Mouse (Mus musculus) mature B cell (primary cell): ENCODE results near the gene Insl3.
"Not testable (repeated sequence)": the region's sequence is repeated elsewhere in the genome, so short reads cannot be mapped to it uniquely, and the experiment has no call there.

Source experiments
- in situ Hi-C: fragments of 300-500 bp; cut with MboI; formaldehyde crosslinking; loops from 2 replicates; pipeline ENCODE4 v1.14.3; 2019

Insl3 gene

DNA sequence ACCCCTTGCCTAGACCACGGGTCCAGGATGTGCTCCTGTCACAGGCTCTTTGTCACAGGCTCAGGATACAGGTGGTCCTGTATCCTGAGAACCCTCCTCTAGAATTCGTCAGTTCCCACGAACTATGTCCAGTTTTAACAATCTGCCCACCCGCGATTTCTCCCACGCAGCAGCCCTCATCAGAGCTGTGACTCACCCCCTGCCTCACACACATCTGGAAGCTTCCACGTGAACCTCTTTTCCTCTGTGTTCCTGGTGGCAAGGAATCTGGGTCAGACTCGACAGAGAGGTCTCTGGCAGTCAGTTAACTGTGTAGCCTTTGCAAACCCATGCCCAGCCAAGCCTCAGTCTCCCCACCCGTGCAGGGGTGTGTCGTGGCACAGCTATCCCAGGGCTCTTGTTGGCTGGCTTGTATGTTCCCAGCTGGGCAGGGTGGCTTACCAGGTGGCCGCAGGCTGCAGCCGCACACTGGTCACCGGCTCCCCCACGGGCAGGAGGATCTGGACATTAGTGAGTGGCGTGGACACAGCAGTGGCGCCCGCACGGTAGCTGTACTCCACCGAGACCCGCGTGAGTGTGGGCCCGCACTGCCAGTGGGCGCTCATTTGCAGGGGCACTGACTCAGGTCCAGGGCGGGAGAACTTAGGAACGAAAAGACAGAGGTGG lies 20.3 kb downstream of the Insl3 start:
- in situ Hi-C loops: loop anchor here (25.0 kb wide), 1 partner anchor 572 kb away; no protein-coding TSS in a partner anchor

DNA sequence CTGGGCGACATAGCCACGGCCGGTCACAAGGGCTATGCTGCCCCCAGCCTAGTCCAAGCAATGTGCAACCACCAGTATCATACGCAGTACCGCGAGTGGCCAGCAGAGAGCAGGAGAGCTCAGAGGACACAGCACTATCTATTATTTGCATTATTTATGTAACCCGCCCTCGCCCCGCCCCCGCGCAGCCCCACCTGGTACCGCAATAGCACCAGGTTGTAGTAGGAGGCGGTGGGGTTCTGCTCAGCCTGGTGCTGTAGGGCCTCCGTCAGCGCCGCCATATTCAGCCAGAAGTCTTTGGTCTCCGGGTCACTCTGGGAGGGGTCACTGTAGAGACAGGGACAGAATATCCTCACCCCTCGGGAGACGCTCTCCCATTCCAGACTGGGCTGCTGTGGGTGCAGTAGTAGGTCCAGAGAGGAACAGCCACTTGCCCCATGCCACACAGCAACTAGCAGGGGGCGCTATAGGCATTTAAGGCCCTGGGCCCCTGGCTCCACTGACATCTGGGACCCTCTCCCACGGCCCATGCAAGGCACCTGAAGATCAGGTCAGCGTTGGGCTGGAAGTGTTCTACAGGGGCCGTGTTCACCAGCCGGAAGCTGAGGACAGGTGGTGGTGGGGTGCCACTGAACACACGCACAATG lies 20.9 kb downstream of the Insl3 start:
- in situ Hi-C loops: loop anchor here (25.0 kb wide), 1 partner anchor 573 kb away; no protein-coding TSS in a partner anchor

DNA sequence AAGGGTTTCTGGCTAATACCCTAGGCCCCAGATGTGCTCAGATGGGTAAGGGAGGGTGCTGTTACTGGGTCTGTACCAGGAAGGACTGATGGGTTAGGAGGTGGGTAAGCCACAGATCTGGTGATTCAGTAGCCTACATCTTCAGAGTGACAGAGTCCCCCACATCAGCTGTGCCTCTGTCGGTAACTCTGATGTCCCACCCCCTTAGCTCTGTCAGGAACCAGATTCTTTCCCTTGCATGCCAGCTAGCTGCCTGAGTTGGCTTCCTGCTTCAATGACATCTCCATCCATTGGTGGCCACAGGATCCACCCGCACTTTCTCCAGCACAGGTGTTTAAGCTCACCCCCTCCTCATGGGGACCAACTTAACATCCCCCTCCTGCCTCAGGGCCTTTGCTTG lies 22.6 kb downstream of the Insl3 start:
- in situ Hi-C loops: loop anchor here (25.0 kb wide), 1 partner anchor 574 kb away; no protein-coding TSS in a partner anchor

DNA sequence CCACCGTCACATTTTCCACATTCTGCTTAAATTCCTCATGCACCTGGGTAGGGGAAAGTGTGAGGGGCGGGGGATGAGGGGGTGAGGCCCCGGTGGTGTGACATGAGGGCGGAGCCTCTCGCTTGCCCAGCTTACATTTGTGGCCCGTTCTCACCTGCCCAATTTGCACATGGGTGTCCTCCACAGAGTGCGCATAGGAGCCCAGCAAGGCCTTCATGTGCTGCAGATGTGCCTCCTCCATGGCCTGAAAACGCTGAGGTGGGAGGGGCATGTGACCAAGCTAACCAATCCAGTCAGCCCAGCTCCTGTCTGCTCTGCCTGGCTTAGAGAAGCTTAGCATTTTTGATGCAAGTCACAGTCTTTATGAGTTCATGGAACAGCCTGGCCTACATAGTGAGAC lies 26.5 kb downstream of the Insl3 start:
- in situ Hi-C loops: loop anchor here (25.0 kb wide), 1 partner anchor 578 kb away; no protein-coding TSS in a partner anchor

DNA sequence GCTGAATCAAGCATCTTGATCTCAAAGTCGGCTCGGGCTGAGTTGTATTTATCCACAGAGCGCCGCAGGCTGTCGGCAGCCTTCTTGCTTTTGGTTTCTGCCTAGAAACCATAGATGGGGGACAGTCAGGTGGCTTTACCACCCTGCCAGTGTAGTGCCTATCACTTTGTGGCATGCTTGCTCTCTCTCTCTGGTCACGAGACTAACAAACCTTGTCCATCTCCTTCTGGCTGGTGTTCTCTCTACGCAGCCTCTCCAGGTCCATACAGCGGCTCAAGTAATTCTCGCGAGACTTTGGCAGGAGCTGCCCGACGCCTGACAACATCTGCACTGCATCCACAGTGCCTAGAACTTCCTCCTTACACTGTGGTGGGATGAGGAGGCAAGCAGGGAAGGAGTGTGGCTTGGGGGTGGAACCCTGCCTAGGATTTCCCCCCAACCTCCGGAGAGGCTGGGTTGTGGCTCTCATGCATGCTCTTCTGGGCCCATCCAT lies 27.6 kb downstream of the Insl3 start:
- in situ Hi-C loops: loop anchor here (25.0 kb wide), 1 partner anchor 579 kb away; no protein-coding TSS in a partner anchor

DNA sequence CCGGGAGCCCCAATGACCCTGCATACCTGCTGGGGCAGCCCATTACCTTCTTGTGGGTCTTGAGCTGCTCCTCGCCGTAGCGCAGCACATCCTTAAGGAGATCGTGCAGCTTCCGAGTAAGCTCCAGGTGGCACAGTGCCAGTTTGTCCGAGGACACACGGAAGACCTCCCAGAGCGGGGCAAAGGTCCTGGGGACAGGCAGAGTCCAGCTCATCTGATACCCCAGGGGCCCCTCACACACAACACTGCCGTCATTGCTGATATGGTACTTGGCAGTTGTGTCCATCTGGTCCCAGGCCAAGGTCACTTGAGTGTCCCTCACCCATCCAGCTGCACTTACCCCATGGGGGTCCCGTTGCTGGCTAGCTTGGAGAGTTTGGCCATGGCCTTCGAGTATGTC lies 28.1 kb downstream of the Insl3 start:
- in situ Hi-C loops: loop anchor here (25.0 kb wide), 1 partner anchor 580 kb away; no protein-coding TSS in a partner anchor

DNA sequence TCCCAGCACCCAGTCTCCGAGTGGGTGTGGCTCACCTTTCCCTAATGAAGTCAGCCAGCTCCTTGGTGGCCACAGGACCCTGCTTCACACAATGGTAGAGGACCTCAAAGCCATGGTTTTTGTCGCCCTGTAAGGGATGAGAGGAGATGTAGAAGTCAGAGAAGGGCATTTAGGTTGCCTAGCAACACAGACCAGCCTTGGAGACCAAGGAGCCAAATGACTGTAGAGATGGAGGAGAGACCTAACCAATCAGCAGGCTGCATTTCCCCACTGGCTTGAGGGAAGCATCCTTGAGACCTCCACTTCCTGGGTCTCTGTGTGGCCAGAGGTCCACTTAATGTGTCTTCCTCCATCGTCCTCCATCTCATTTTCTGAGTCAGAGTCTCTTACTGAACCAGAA lies 29.2 kb downstream of the Insl3 start:
- in situ Hi-C loops: loop anchor here (25.0 kb wide), 1 partner anchor 581 kb away; no protein-coding TSS in a partner anchor

DNA sequence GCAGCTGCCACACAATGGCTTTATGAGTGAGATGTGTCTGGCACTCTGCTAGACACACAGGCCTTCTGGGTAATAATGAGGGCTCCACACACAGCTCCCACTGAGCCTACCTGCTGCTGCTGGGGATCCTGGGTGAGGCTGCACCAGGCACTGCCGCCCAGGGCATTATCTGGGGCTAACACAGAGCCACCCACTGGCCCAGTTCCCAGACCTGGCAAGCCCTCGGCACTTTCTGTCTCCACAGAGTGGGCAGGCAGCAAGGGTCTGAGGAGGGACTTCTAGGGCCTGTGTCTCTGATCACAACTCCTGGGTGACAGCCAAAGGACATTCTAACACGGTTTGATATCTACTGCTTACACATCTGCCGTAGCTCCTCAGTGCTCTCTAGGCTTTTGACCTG lies 30.2 kb downstream of the Insl3 start:
- in situ Hi-C loops: loop anchor here (25.0 kb wide), 1 partner anchor 582 kb away; no protein-coding TSS in a partner anchor

DNA sequence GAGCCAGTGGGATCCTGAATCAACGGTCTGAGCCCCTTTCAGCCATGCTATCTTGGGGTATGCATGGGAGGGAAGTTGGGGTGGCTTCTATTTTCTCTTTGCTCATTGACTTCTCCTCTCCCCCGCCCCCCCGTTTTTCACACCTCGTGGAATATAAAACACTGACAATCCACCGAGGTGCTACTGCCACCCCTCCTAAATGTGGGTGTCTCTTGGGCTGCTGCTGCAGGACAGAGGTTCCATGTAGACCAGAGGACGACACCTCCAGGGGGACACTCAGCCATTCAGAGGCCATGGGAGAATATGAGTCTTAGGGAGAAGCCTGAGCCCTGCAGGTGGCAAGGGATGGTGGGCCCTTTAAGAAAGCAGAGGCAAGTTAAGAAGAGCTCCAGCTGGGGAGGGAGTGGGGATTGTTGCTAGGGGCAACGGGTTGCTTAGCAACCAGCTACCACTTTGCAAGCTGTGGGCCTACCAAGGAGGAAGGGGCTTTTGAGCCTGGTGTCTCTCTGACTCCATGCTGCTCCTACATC lies 31.0 kb downstream of the Insl3 start:
- in situ Hi-C loops: loop anchor here (25.0 kb wide), 1 partner anchor 583 kb away; no protein-coding TSS in a partner anchor

DNA sequence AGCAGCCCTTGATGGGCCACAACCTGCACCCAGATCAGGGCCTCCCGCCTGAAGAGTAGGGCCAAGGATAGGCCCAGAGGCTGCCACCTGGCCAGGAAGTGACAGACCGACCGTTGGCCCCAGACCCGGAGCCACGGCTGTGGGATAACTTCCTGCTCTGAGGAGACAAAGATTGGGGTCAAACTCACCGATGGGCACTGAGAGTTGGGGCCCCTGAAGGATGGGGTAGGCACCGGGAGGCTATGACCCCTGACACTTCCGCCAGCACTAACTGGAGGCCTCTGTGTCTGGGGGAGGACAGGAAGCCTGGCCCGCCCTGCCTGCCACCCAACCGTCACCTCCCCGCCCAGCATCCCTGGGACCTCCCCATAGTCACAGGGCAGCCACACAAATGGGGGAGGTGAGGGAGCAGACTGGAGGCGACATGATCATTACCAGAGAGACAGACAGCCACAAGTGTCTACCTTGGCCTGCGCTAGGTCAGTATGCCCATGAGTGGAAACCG lies 34.1 kb downstream of the Insl3 start:
- in situ Hi-C loops: loop anchor here (25.0 kb wide), 1 partner anchor 586 kb away; no protein-coding TSS in a partner anchor

DNA sequence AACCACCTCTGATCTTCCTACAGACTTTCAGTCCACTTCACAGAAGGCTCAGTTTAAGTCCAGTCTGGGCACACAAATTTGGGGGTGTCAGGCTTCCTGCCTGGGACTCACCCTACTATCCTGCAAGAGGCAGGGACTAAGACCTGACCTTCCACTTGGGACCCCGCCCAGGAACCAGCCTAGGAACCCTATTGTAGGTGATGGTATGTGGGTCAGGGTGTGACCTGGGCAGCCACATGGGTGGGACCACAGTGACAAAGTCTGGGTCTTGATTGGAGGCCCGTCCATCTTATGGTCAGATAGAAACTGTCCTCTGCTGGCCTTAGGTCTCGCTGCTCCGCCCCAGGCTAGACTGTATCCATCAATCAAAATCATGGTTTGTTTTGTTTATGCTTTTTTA lies 35.4 kb downstream of the Insl3 start:
- in situ Hi-C loops: loop anchor here (25.0 kb wide), 1 partner anchor 587 kb away; no protein-coding TSS in a partner anchor

DNA sequence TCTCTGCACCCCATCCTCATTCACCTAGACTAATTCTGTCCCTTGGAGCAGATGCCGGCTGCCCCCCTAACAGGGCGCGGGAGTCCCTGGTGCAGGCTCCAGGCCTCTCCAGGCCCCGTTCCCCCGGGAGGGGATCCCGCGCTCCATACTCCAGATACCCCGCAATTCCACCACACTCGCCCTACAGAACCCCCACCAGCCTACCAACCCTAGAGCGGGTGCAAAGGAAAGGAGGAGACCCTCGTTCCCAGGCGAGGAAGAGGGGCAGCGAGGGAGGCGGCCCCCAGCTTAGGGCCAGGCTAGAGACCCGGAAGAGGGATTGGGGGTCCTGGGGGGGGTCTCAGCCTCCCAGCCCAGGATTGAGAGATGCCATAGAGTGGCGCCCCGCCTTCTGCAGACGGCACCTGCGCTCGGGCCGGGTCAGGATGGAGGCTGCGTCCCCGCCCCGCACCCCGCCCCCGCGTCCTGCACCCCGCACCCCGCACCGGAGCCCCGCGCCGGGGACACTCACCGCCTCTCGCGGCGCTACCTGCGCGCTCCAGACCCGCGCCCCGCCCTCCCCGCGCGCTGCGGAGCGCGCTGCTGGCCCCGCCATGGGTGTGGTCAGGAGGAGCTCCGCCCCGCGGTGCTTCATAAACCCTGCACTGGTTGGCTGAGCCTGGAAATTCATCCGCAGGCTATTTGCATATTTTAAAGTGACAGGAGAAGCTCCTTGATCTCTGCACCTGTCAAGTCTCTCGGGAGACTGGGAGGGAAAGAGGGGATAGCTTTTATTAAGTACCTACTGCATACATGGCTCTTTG lies 36.3 kb downstream of the Insl3 start, which contains the start of gene Fcho1:
Fcho1 (minus strand) TSS at position 595 of the 803 bp plus-strand sequence.
- in situ Hi-C loops: no loop called here

DNA sequence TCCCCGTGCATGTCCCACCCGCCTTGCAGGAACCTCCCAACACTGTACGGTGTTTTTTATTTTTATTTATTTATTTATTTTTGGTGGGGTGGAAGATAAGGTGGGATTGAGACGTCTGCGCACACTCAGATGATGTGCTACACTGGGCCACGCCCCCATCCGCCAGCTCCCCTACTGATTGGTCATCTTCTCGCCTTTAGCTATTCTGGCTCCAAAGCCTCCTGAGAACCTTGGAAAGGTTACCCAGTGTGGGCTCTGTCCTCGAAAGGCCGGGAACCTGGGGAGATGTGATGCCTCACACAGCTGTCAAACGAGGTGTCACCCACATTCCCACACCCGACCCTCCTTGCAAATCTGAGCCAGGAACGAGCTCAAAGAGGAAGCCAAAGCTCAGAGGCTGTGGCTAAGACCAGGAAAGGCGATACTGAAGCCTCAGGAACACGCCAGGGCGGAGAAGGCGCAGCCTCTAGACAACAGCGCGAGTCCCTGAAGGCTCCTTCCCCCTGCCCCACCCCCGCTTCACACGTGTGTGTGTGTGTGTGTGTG lies 39.3 kb downstream of the Insl3 start:
- in situ Hi-C loops: no loop called here

DNA sequence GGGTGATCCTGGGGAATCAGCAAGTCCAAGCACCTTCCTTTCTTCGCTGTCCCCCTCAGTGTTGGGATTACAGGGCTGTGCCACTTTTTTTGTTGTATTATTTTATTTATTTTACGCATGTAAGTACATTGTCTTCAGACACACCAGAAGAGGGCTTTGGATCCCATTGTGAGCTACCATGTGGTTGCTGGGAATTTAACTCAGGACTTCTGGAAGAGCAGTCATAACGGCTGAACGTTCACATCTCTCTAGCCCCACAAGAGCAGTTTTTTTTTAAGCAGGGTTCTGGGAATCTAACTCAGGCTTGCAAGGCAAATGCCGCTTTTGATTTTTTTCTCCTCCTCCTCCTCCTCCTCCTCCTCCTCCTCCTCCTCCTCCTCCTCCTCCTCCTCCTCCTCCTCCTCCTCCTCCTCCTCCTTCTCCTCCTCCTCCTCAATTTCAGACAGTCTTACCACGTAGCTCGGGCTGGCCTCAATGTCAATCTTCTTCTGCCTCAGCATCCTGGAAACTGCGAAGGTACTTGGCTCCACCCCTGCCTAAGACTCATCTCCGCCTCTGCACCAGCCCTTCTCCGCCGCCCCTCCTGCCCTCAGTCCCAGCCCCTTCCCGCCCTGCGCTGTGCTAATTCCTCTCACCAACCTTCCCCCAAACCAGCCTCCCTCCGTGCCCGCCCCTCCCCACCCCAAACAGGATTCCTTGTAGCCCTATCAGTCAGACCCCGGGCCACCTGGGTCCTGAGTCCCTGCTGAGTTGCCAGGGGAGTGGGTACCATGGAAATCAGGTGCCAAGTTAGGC lies 40.0 kb downstream of the Insl3 start:
- in situ Hi-C loops: no loop called here

DNA sequence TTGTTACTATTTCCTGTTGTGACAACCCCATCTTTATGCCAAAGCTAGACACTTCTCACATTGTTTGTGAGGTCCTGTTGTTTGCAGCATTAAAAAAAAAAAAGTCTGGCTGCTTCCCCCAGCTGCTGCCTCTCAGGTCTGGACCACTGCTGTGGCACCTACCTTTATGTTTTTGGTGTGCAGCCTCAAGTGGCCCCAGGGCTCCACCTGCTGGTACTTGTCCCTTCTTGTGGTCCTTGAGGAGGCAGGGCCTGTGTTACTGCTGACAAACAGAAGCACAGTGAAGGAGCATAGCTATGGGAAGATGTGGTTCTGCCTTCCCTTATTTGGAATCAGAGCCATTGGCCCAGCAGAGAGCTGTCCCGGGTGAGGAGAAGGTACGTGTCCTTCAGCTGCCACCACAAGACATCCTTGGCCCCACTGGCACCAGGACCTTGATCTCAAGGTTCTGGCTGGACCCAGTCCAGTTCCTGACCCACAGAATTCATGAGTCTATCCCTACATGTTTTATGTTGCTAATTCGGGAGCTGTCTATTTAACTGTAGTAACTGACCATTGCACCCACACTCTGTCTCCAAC lies 42.7 kb downstream of the Insl3 start:
- in situ Hi-C loops: no loop called here

DNA sequence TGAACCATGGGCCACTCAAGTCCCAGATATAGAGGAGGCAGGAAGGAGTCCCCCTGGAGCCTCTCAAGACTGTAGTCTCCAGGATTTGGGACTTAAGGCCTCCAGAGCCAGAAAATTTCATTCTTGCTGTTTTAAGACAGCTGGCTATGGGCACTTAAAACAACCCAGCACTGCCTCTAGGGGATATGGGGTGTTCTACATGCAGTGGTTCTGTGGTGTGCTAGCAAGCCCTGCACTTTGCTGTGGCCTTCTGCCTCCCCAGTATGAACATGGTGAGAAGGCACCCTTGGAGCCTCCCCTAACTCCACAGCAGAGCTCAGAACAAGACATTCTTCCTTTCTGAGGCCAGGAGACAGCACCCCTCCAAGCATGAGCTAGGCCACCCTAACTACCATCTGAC lies 49.3 kb downstream of the Insl3 start:
- in situ Hi-C loops: not testable (repeated sequence)
